Mouse (Mus musculus): ENCODE data around the gene D630039A03Rik. TPM values are rescaled to one million over a fixed set of nuclear protein-coding genes. Genes with fewer than 3 reads are reported as not detected.

The D630039A03Rik gene
- polyA plus RNA-seq, 1 experiment = 0.01 TPM

DNA sequence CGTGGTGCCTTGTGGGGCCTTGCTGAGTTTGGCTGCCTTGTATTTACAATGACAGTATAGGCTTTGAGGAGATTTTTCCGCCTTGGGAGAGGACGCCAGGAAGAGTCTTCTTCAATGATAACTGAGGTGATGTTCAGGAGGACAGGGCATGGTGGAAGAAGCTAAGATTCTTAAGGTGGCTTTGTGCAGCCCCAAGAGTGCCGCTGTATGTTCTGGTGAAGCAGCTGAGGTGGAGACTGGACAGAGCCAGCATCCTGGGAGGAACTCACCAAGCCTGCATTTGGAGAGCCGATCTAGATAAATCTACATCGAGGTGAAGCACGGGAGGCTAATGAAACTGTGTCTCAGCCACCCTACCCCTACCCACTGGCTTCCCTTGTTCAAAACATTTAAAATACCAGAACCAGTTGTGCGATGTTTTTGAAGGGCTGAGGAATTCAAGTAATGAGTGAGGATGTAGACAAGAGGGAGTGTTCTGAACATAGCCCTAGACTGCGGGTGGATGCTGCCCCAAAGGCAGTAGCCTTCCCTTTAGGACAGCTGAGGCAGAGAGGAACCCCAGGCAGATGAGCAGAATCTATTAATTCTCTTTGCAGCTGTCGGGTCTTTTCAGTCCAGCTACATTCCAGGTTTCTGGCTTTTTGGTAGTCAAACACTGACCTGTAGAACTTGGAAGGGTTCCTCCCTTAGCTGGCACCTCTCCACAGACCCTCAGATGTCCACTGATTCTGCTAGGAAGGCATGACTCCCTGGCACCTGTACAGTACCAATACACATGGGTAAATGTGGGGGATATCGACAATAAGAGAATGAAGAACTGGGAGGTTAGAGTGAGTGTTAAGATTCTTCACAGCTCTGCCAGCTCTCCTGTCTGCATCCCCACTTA lies 41.3 kb upstream of the D630039A03Rik start:
- Histone ChIP-seq H3K27me3 (ENCODE audit: control insufficient read depth, insufficient read depth, insufficient read length) (no peaks in the 10 kb centered on the region), H3K36me3 (ENCODE audit: control insufficient read depth, insufficient read depth) (no peaks in the 10 kb centered on the region), H3ac (ENCODE audit: control insufficient read depth, insufficient read length) (no peak overlapping the region), H3K79me2 (ENCODE audit: control insufficient read depth, insufficient read depth) (peaks cover 34% of the 10 kb centered on the region), H3K4me3 (peak overlapping the region; percentile 86), H3K4me2 (ENCODE audit: low read depth) (peak overlapping the region; percentile 99)
- TF ChIP-seq E2F4 (IDR thresholded peaks at IDR 0.05; ENCODE audit: insufficient read depth) (no peak), CEBPB (IDR thresholded peaks at IDR 0.05; ENCODE audit: insufficient read depth, poor library complexity, severe bottlenecking) (no peak), POLR2A (IDR thresholded peaks at IDR 0.05; ENCODE audit: insufficient read length, low read depth) (no peak), MAX (IDR thresholded peaks at IDR 0.05; ENCODE audit: low read depth) (no peak), MYOD1 (IDR thresholded peaks at IDR 0.05; ENCODE audit: control insufficient read depth in 1 of 3, insufficient read length in 2 of 3, low read depth in 2 of 3) (peak; percentile 56 to 83 (median 70)), USF1 (IDR thresholded peaks at IDR 0.05; ENCODE audit: low read depth) (no peak), REST (IDR thresholded peaks at IDR 0.05; ENCODE audit: insufficient read depth, insufficient read length) (no peak), TCF12 (IDR thresholded peaks at IDR 0.05; ENCODE audit: insufficient read depth, poor library complexity, severe bottlenecking) (peak; percentile 62), TCF3 (IDR thresholded peaks at IDR 0.05; ENCODE audit: insufficient read length, low read depth) (no peak), MYOG (IDR thresholded peaks at IDR 0.05; ENCODE audit: control insufficient read depth in 1 of 3, insufficient read depth in 1 of 3, insufficient read length in 2 of 3, low read depth in 2 of 3) (peak in 2 of 3 experiments; percentile 47 to 74), SRF (IDR thresholded peaks at IDR 0.05; ENCODE audit: control insufficient read depth, insufficient read length, low read depth) (no peak), POLR2AphosphoS2 (IDR thresholded peaks at IDR 0.05; ENCODE audit: insufficient read length, low read depth) (no peak)

DNA sequence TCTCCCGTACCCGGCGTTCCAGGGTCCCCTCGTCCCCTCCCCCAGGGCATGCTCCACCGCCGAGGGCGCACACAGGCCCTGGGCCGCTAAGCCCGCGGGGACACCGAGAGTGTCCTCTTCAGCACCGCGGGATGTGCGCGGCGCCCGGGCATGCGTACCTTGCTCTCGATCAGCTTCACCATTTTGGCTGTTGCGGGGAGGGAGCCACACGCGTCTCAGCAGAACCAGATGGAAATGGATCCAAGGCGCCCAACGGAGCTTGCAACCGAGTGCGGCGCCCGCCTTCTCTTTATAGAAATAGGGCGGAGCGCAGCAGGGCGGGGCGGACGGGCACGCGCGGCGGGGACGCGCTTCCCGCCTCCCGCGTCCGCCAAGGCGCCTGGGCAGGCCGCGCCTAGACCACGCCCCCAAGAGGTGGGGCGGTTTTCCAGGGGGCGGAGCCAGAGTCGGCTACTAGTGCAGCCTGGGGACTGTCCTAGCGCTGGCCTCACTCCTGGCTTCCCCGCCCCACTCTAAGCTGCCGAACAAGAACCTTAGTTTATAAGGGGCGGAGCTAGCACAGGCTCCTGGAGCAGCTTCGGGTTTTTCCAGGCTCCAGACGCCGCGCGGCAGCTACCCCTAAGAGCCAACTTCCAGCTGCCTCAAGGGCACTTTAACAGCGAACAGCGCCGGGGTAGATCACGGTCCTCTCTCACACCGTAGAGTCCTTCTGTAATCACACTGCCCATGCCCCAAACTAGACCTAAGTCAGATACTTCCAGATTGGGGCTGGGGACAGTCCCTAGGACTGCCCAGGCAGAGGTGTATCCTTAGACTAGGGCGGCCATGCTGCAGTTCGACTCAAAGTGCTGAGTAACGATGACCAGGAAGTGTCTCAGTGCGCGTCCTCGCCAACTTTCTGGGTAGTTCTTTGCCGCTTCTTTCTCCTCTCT lies 40.2 kb upstream of the D630039A03Rik start, which contains the start of gene Txn1:
Txn1 (minus strand) TSS at position 383 of the 932 bp plus-strand sequence.
- TF ChIP-seq MYOG (IDR thresholded peaks at IDR 0.05; ENCODE audit: control insufficient read depth in 1 of 3, insufficient read depth in 1 of 3, insufficient read length in 2 of 3, low read depth in 2 of 3) (no peak), E2F4 (IDR thresholded peaks at IDR 0.05; ENCODE audit: insufficient read depth) (peak; percentile 36), POLR2AphosphoS2 (IDR thresholded peaks at IDR 0.05; ENCODE audit: insufficient read length, low read depth) (peak; percentile 93), TCF12 (IDR thresholded peaks at IDR 0.05; ENCODE audit: insufficient read depth, poor library complexity, severe bottlenecking) (no peak), POLR2A (IDR thresholded peaks at IDR 0.05; ENCODE audit: insufficient read length, low read depth) (peak; percentile 92), USF1 (IDR thresholded peaks at IDR 0.05; ENCODE audit: low read depth) (no peak), TCF3 (IDR thresholded peaks at IDR 0.05; ENCODE audit: insufficient read length, low read depth) (no peak), CEBPB (IDR thresholded peaks at IDR 0.05; ENCODE audit: insufficient read depth, poor library complexity, severe bottlenecking) (no peak), MAX (IDR thresholded peaks at IDR 0.05; ENCODE audit: low read depth) (no peak)
- H3K4me3 ChIP-seq = peak within 1 kb of the TSS; percentile 86
- H3K4me2 ChIP-seq (ENCODE audit: low read depth) = peak within 1 kb of the TSS; percentile 99

GRCm38 (mm10) chr4:57955544-57955958 lies 39.5 kb upstream of the D630039A03Rik start:
- Histone ChIP-seq H3ac (ENCODE audit: control insufficient read depth, insufficient read length) (peak overlapping the region; percentile 64), H3K36me3 (ENCODE audit: control insufficient read depth, insufficient read depth) (peaks cover 14% of the 10 kb centered on the region), H3K79me2 (ENCODE audit: control insufficient read depth, insufficient read depth) (peaks cover 53% of the 10 kb centered on the region), H3K4me2 (ENCODE audit: low read depth) (peak overlapping the region; percentile 88), H3K4me3 (peak overlapping the region; percentile 86), H3K27me3 (ENCODE audit: control insufficient read depth, insufficient read depth, insufficient read length) (no peaks in the 10 kb centered on the region)
- TF ChIP-seq POLR2A (IDR thresholded peaks at IDR 0.05; ENCODE audit: insufficient read length, low read depth) (peak; percentile 35), TCF12 (IDR thresholded peaks at IDR 0.05; ENCODE audit: insufficient read depth, poor library complexity, severe bottlenecking) (no peak), TCF3 (IDR thresholded peaks at IDR 0.05; ENCODE audit: insufficient read length, low read depth) (no peak), MYOG (IDR thresholded peaks at IDR 0.05; ENCODE audit: control insufficient read depth in 1 of 3, insufficient read depth in 1 of 3, insufficient read length in 2 of 3, low read depth in 2 of 3) (no peak), POLR2AphosphoS2 (IDR thresholded peaks at IDR 0.05; ENCODE audit: insufficient read length, low read depth) (peak; percentile 71), USF1 (IDR thresholded peaks at IDR 0.05; ENCODE audit: low read depth) (no peak)

More for the DNA sequence above, 40.2 kb upstream of the D630039A03Rik start, which contains the start of gene Txn1:
- peaks cover 8% of the 10 kb centered on the region for H3K36me3 ChIP-seq (ENCODE audit: control insufficient read depth, insufficient read depth)
- peak within 1 kb of the TSS; percentile 64 for H3ac ChIP-seq (ENCODE audit: control insufficient read depth, insufficient read length)
- no peaks in the 10 kb centered on the region for H3K27me3 ChIP-seq (ENCODE audit: control insufficient read depth, insufficient read depth, insufficient read length)
- H3K79me2 ChIP-seq (ENCODE audit: control insufficient read depth, insufficient read depth) = peaks cover 45% of the 10 kb centered on the region

DNA sequence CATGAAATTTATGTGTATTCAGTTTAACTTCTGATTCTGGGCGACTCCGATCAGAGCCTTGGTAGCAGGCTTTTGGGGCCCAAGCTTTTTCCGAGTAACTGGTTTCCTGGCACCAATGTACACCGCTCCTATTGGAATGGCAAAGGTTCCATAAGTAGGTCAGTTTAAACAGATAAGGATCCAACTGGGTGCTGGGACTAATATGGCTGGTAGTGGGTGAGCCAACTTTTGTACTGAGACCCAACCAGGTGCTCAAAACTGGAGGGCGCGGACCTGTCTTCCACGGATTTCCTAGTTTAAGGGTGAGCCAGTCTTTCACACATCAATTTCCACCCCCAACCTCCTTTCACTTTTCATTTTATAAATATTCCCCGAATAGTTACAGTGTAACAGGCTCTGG lies 38.9 kb upstream of the D630039A03Rik start:
- TF ChIP-seq POLR2AphosphoS2 (IDR thresholded peaks at IDR 0.05; ENCODE audit: insufficient read length, low read depth) (no peak), E2F4 (IDR thresholded peaks at IDR 0.05; ENCODE audit: insufficient read depth) (no peak), USF1 (IDR thresholded peaks at IDR 0.05; ENCODE audit: low read depth) (no peak), MYOD1 (IDR thresholded peaks at IDR 0.05; ENCODE audit: control insufficient read depth in 1 of 3, insufficient read length in 2 of 3, low read depth in 2 of 3) (no peak), MYOG (IDR thresholded peaks at IDR 0.05; ENCODE audit: control insufficient read depth in 1 of 3, insufficient read depth in 1 of 3, insufficient read length in 2 of 3, low read depth in 2 of 3) (no peak), MAX (IDR thresholded peaks at IDR 0.05; ENCODE audit: low read depth) (no peak), TCF3 (IDR thresholded peaks at IDR 0.05; ENCODE audit: insufficient read length, low read depth) (no peak), TCF12 (IDR thresholded peaks at IDR 0.05; ENCODE audit: insufficient read depth, poor library complexity, severe bottlenecking) (no peak), REST (IDR thresholded peaks at IDR 0.05; ENCODE audit: insufficient read depth, insufficient read length) (no peak), CEBPB (IDR thresholded peaks at IDR 0.05; ENCODE audit: insufficient read depth, poor library complexity, severe bottlenecking) (no peak), POLR2A (IDR thresholded peaks at IDR 0.05; ENCODE audit: insufficient read length, low read depth) (no peak), SRF (IDR thresholded peaks at IDR 0.05; ENCODE audit: control insufficient read depth, insufficient read length, low read depth) (no peak)
- Histone ChIP-seq H3K27me3 (ENCODE audit: control insufficient read depth, insufficient read depth, insufficient read length) (no peaks in the 10 kb centered on the region), H3K79me2 (ENCODE audit: control insufficient read depth, insufficient read depth) (peaks cover 58% of the 10 kb centered on the region), H3K36me3 (ENCODE audit: control insufficient read depth, insufficient read depth) (peaks cover 20% of the 10 kb centered on the region), H3K4me3 (peak overlapping the region; percentile 86), H3ac (ENCODE audit: control insufficient read depth, insufficient read length) (peak overlapping the region; percentile 64), H3K4me2 (ENCODE audit: low read depth) (peak overlapping the region; percentile 88)

All from myocyte (in vitro differentiated cells).